Mouse (Mus musculus) left cerebral cortex, adult 9 months (tissue): ENCODE results near the gene Large1.
"Not testable (repeated sequence)": the region's sequence is repeated elsewhere in the genome, so short reads cannot be mapped to it uniquely, and the experiment has no call there.

Experiments used
- DNase-seq, 2 experiments: peaks; one replicate each; pipeline ENCODE4 v3.0.0; 2022; ENCODE audit warnings: low spot score in 2 of 2

Large1 gene

GRCm38 (mm10) chr8:73353108-73353793 lies at the start of gene Large1:
TSS of gene Large1 (minus strand) at chr8:73353540.
- peak; percentile 98 to 99 for DNase-seq

- DNase-seq = no peak
Measured at GRCm38 (mm10) chr8:73400343-73400742, 47.0 kb upstream of the Large1 start.

- not testable (repeated sequence) for DNase-seq
Measured at GRCm38 (mm10) chr8:73373001-73373400, 19.7 kb upstream of the Large1 start.

GRCm38 (mm10) chr8:73355979-73356378 lies 2.6 kb upstream of the Large1 start:
- DNase-seq = peak; percentile 61 to 88

- peak in 1 of 2 experiments; percentile 75 for DNase-seq
Measured at GRCm38 (mm10) chr8:73354201-73354881, 1.0 kb upstream of the Large1 start.

- DNase-seq = no peak
Measured at GRCm38 (mm10) chr8:73353794-73354179, 447 bp upstream of the Large1 start.

- DNase-seq = peak in 1 of 2 experiments; percentile 36
Measured at GRCm38 (mm10) chr8:73352301-73353107, 836 bp downstream of the Large1 start.

GRCm38 (mm10) chr8:73350366-73350765 lies 3.0 kb downstream of the Large1 start:
- DNase-seq = peak in 1 of 2 experiments; percentile 34

- no peak for DNase-seq
Measured at GRCm38 (mm10) chr8:73342761-73343395, 10.5 kb downstream of the Large1 start.

- no peak for DNase-seq
Measured at GRCm38 (mm10) chr8:73336845-73337244, 16.5 kb downstream of the Large1 start.

- no peak for DNase-seq
Measured at GRCm38 (mm10) chr8:73329131-73329530, 24.2 kb downstream of the Large1 start.

GRCm38 (mm10) chr8:73328056-73328455 lies 25.3 kb downstream of the Large1 start:
- no peak for DNase-seq

GRCm38 (mm10) chr8:73324667-73325066 lies 28.7 kb downstream of the Large1 start:
- no peak for DNase-seq

GRCm38 (mm10) chr8:73323591-73323990 lies 29.7 kb downstream of the Large1 start:
- no peak for DNase-seq

GRCm38 (mm10) chr8:73319500-73319899 lies 33.8 kb downstream of the Large1 start:
- DNase-seq = not testable (repeated sequence)

GRCm38 (mm10) chr8:73313911-73314310 lies 39.4 kb downstream of the Large1 start:
- no peak for DNase-seq

- DNase-seq = no peak
Measured at GRCm38 (mm10) chr8:73312714-73313607, 40.4 kb downstream of the Large1 start.

GRCm38 (mm10) chr8:73310471-73310870 lies 42.9 kb downstream of the Large1 start:
- DNase-seq = no peak

- no peak for DNase-seq
Measured at GRCm38 (mm10) chr8:73310036-73310435, 43.3 kb downstream of the Large1 start.

- no peak for DNase-seq
Measured at GRCm38 (mm10) chr8:73303907-73304306, 49.4 kb downstream of the Large1 start.

- DNase-seq = peak; percentile 22 to 44
Measured at GRCm38 (mm10) chr8:73302947-73303346, 50.4 kb downstream of the Large1 start.
